Mouse (Mus musculus) c-Kit-positive CD71-positive TER-119-positive erythroid progenitor cells, embryonic 14.5 days (primary cell): ENCODE data around the gene Gulp1.

Source experiments
- DNase-seq: peaks from one replicate; pipeline ENCODE4 v3.0.0-alpha.2; 2013; ENCODE audit warnings: low spot score

Gulp1 gene

GRCm38 (mm10) chr1:44551461-44552370 is at the start of gene Gulp1:
Gulp1 (plus strand) TSS chr1:44551511.
- DNase-seq, result no peak

- no peak for DNase-seq
Observed at GRCm38 (mm10) chr1:44550261-44550660, 1.1 kb upstream of the Gulp1 start.

GRCm38 (mm10) chr1:44552371-44552841 is 1.1 kb downstream of the Gulp1 start:
- no peak for DNase-seq

DNA sequence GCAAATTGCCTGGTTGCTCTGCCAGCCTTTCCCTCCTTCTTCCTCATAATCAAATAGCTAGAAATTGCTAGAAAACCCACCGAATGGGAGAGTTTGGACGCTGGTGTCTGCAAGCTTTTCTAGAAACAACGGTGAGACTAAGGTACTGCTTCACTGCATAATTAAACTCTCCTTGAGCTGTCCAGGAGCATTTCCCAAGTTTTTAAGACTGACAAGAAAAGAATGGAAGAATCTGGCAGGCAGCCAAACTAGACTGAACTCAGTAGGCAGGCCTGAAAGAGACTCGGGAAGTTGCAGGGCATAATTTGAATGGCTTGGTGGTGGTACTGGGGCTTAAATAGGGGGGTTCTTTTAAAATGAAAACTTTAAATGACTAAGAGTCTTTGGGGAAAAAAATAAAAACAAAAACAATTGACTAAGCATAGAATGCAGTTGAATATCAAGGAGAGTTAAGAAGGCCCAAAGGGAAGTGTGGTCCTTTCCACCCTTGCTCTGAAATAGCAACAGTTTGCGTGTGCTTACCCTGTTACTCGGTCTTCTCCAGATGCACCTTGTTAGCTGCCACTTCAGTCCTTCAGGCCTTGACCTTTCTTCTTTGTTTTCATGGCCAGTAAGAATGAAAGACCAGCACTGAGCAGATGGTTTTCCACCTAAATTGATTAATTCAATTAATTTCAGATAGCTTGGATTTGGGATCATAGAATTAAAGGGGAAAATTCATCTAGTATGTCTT is 2.0 kb downstream of the Gulp1 start:
- no peak for DNase-seq

- no peak for DNase-seq
Observed at GRCm38 (mm10) chr1:44567431-44567830, 16.1 kb downstream of the Gulp1 start.

- no peak for DNase-seq
Observed at GRCm38 (mm10) chr1:44568296-44568695, 17.0 kb downstream of the Gulp1 start.

DNA sequence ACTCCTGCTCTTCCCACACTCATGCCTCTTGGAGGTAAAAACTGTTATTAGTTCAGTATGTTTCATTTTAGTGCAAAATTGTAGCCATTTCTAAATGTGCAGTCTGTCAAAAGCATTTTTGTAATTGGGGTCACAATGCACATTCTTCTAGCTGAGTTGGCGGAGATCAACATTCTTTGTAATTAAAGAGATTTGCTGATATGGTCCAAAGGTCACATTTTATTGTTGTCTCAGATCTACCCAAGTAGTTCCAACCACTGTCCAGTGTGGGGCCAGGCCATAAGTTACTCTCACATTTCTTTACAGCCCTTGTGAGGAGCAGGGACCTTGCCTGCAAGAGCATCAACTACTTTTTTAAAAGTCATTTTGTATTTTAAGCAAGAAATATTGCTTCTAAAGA is 24.7 kb downstream of the Gulp1 start:
- no peak for DNase-seq

DNA sequence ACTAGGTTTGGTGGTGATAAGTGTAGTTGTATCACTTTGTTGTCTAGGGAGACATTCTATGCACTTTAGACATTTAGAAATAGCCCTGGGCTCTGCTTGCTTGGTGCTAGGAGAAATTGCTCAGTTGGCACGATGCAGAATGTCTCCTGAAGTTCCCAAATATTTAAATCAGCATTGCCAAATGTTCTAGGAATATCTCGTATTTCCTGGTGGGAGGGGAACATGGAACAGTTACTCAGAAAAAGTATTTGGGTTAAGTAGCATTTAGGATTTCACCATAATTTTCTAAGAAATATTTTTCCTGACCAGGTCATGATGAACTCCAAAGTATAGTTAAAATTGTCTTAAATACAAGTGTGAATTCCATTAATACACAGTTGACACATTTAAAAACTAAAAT is 25.3 kb downstream of the Gulp1 start:
- no peak for DNase-seq

GRCm38 (mm10) chr1:44580390-44580789 is 29.1 kb downstream of the Gulp1 start:
- no peak for DNase-seq

DNA sequence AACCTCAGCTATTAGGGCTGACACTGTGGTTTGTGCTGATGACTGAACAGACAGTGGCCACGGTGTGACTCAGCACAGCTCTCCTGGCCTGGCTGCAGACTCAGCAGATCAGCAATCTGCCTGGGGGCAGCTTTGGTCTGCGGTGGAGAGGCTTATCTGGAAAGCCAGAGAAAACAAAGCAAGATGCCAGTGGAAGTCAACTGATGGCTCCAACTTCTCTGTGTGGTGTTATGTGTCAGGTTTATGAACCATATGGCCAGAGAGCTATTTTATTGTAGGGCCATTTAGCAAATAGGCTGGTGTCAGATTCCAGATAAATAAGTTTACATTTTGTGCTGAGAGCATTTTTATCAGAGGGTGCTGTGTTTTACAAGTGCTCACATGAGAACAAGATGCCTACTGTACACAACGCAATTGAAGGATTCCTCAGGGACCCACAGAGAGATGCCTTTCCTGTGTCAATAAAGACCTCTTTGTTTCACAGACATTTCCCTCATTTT is 33.6 kb downstream of the Gulp1 start:
- DNase-seq, result peak; percentile 2

DNA sequence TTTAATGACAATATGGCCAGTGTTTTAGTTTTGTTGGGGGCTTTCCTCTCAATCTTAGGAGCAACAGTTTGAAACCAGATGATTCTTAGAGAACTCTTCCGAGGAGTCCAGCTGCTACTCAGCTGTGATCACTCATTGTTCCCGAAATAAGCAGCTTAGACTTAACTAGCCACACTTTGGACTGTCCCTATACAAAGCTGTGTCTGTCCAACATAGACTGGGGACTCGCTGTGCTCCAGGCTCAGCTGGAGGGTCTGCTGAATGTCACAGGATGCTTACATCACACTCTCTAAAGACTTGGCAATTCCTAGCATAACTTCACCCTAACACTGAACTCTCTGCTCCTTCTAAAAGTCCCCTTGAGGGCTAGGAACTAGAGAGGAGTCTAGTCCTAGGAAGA is 40.4 kb downstream of the Gulp1 start:
- no peak for DNase-seq

DNA sequence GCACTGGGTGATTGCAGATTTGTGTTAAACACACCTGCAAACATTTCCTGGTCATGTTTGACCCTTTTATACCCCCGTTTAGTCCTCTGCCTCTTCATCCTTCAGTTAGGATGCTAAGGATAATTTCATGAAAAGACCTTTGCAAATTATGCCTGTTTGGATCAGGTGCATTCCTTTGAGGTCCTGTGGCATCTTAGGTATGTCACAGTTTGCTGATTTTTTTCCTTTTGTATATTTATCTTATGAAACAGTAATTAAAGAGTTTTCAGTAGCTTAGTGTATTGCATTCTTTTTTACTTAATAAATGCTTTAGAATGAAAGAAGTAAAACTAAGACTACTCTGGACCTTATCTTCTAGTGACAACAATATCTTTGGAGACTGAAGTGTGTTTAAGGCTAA is 41.8 kb downstream of the Gulp1 start:
- DNase-seq, result no peak

DNA sequence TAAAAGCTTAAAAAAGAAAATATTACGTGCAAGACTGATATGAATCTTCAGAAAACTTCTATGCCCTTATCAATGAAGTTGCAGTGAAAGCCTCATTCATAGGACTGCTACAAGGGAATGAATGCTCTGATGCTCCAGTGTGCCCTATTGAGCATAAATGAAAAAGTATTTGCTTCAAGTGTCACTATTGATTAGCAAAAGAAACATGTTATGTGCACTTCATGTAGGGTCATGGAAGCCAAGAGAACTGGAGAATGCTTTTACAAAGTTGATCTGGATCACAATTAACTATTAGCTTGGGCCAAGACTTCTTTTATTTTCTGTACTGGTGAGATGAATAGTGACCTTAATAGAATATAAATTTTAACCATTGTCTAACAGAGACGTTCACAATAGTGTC is 47.0 kb downstream of the Gulp1 start:
- DNase-seq, result no peak

DNA sequence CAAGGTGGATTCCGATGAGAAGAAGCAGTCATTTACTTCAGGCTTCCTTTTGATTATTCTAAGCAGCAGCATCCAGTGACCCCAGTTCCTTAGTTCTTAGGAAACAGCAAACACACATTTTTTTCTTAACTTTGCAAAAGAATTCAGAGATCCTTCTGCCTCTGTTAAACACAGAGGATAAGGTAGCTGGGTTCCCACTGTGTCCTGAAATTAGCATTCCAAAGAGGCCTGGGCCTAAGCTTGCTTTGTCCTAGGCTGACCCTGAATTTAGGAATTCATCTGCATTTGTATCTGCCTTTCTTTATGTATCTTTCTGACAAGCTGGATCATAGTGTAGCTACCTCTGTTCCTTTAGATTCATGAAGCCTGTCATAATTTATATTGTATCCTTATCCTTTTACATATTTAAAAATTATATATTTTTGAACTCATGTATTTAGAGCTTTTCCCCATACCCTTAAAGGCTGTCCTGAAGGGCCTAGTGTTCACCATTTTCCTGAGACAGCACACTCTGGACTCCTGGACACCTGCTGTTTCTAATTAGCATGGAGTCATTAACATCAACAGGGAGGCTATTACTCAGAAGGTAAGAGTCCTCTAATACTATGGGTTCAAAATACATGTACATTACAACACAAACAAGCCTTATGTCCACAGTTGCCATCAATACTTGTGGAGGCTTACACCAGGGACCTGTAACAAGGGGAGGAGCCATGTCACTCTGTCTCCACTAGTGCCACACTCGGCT is 62.2 kb downstream of the Gulp1 start:
- no peak for DNase-seq

GRCm38 (mm10) chr1:44618751-44619150 is 67.4 kb downstream of the Gulp1 start:
- DNase-seq, result no peak

DNA sequence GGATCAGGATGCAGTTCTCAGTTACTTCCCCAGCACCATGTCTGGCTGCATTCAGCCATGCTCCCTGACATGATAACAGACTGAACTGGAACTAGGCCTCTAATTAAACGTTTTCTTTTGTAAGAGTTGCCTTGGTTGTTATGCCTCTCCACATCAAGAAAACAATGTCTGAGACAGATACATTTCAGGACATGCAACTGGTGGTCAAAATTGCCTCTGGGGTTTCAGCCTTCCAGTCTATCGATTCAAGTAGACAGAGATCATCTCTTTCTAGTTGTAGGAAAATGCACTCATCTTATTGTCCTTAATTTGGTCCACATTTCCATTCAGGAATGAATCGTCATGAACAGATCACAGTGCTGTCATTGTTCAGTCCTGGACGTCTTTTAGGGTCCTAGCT is 83.2 kb downstream of the Gulp1 start:
- DNase-seq, result no peak

DNA sequence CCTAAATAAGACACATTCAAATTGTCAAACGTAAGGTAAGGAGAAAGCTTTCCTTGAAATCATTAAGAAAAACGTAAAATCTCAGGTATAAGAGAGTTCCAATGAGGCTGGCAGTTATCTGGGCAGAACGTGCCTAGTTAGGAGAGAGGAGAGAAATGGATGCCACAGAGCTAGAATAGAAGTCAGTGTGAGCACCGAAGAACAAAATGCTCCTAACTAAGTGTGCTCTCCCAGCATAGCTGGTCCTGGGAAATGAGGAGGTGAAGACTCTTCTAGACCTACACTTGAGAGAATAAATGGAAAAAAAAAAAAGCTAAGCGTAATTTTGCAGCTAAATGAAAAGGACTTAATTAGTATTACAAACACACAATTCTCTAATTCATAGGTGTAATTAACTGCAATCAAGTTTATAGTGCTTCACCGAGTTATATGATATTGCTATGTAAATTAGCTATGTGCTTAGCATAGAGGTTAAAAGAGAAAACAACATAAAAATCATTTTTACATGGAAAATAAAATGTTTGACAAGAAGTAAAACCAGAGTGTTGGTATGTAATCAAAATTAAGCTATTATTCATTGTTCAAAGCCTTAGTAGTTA is 94.5 kb downstream of the Gulp1 start:
- DNase-seq, result no peak

GRCm38 (mm10) chr1:44678974-44679373 is 127.7 kb downstream of the Gulp1 start:
- DNase-seq, result no peak

GRCm38 (mm10) chr1:44679415-44679814 is 128.1 kb downstream of the Gulp1 start:
- no peak for DNase-seq

- DNase-seq, result no peak
Observed at GRCm38 (mm10) chr1:44682556-44682955, 131.2 kb downstream of the Gulp1 start.

DNA sequence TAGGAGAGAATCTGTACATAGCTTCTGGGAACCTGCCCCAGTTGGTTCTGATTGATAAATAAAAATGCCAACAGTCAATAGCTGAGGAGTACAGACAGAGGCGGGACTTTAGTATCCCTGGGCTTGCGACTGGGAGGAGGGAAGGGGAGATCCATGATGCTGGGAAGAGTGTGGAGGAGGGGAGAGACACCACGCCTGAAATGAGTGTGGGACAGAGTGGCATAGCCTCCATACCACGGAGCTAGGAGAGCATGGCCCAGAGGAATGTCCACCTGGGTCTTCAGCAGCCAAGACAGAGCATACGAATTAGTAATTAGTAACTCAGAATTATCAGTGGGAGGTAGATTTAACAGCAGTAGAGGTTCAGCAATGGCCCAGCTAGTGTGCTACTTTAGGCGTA is 132.4 kb downstream of the Gulp1 start:
- no peak for DNase-seq
